Mouse (Mus musculus) adrenal gland, postnatal 14 days (tissue): Measurements from ENCODE around the gene Tnik. TPM values are rescaled to one million over a fixed set of nuclear protein-coding genes. Genes with fewer than 3 reads are reported as not detected.
A peak's percentile ranks its signal among the peaks of the same experiment; 100 is the strongest.

ENCODE experiments used
- DNase-seq: peaks from one replicate; pipeline ENCODE4 v3.0.0; 2021; ENCODE audit warnings: mixed read lengths
- total RNA-seq: library from RNA; stranded (reverse); gene quantifications from 2 replicates; pipeline ENCODE4 v1.2.3, GENCODE M21; 2021

Tnik gene
- total RNA-seq, 1 experiment from 2014 or later: 13.6 TPM

- no peak for DNase-seq
Observed at GRCm38 (mm10) chr3:28617008-28617627, 354.1 kb downstream of the Tnik start.

- no peak for DNase-seq
Observed at GRCm38 (mm10) chr3:28621792-28622191, 358.8 kb downstream of the Tnik start.

- DNase-seq: no peak
Observed at GRCm38 (mm10) chr3:28626816-28627215, 363.8 kb downstream of the Tnik start.

GRCm38 (mm10) chr3:28636778-28637177 lies 373.8 kb downstream of the Tnik start:
- DNase-seq: no peak

GRCm38 (mm10) chr3:28638957-28639356 lies 375.9 kb downstream of the Tnik start:
- no peak for DNase-seq

- DNase-seq: no peak
Observed at GRCm38 (mm10) chr3:28643252-28643947, 380.4 kb downstream of the Tnik start.

GRCm38 (mm10) chr3:28652574-28652973 lies 389.6 kb downstream of the Tnik start:
- no peak for DNase-seq

GRCm38 (mm10) chr3:28653043-28653442 lies 390.0 kb downstream of the Tnik start:
- no peak for DNase-seq

GRCm38 (mm10) chr3:28654740-28655139 lies 391.7 kb downstream of the Tnik start:
- DNase-seq: no peak

GRCm38 (mm10) chr3:28658349-28658748 lies 395.3 kb downstream of the Tnik start:
- no peak for DNase-seq

GRCm38 (mm10) chr3:28680851-28681250 lies 417.8 kb downstream of the Tnik start:
- DNase-seq: no peak

GRCm38 (mm10) chr3:28681866-28682265 lies 418.9 kb downstream of the Tnik start:
- DNase-seq: no peak

GRCm38 (mm10) chr3:28682411-28682810 lies 419.4 kb downstream of the Tnik start:
- no peak for DNase-seq

- DNase-seq: no peak
Observed at GRCm38 (mm10) chr3:28685510-28685909, 422.5 kb downstream of the Tnik start.

GRCm38 (mm10) chr3:28694811-28695210 lies 431.8 kb downstream of the Tnik start:
- no peak for DNase-seq

- DNase-seq: no peak
Observed at GRCm38 (mm10) chr3:28695608-28696007, 432.6 kb downstream of the Tnik start.

GRCm38 (mm10) chr3:28696162-28696561 lies 433.1 kb downstream of the Tnik start:
- DNase-seq: no peak

- DNase-seq: no peak
Observed at GRCm38 (mm10) chr3:28697797-28698196, 434.8 kb downstream of the Tnik start, which contains the start of gene Slc2a2. TSS of gene Slc2a2 (plus strand) at chr3:28697903.

- DNase-seq: no peak
Observed at GRCm38 (mm10) chr3:28699601-28700000, 436.6 kb downstream of the Tnik start.

GRCm38 (mm10) chr3:28705522-28706137 lies 442.6 kb downstream of the Tnik start:
- DNase-seq: peak; percentile 7

- DNase-seq: no peak
Observed at GRCm38 (mm10) chr3:28706736-28707135, 443.7 kb downstream of the Tnik start.

GRCm38 (mm10) chr3:28709740-28710139 lies 446.7 kb downstream of the Tnik start:
- no peak for DNase-seq

- DNase-seq: no peak
Observed at GRCm38 (mm10) chr3:28713913-28714698, 451.1 kb downstream of the Tnik start.
